17 mouse cellular contexts compared by ENCODE assay signal in genomic region chr5:148216786-148217185, GRCm38 (mm10).
DNase-seq lines count a peak whose midpoint lies in the region; ATAC-seq and TF ChIP-seq lines count a peak whose summit lies in the region.
"Had no signal": no experiment of that assay in that cellular context is flagged by ENCODE, and none has a peak within 500 bp of the region (broad histone marks: within the 10 kb centered on the region; RNA-seq: fewer than 3 reads in every experiment).

No protein-coding gene starts in this region.

- H3K27me3 ChIP-seq in lung, embryonic 14.5 days (ENCODE audit: insufficient read depth, low read length) = no peaks in the 10 kb centered on the region
- H3K27me3 ChIP-seq in heart, embryonic 16.5 days (ENCODE audit: control insufficient read depth, insufficient read depth, low read length) = no peaks in the 10 kb centered on the region
- no peaks in the 10 kb centered on the region for H3K27me3 ChIP-seq in liver, postnatal 0 days (ENCODE audit: insufficient read depth, low read length)
- H3K27me3 ChIP-seq: embryonic facial prominence, embryonic 12.5 days; forebrain, embryonic 12.5 days; hindbrain, embryonic 13.5 days had no signal

- H3K4me2 ChIP-seq in lung, embryonic 14.5 days = no peak overlapping the region
- no peak overlapping the region for H3K4me2 ChIP-seq in heart, embryonic 16.5 days (ENCODE audit: low read depth, low read length)
- no peak overlapping the region for H3K4me2 ChIP-seq in liver, postnatal 0 days (ENCODE audit: low read depth, low read length)
- H3K4me2 ChIP-seq: embryonic facial prominence, embryonic 12.5 days; forebrain, embryonic 12.5 days; hindbrain, embryonic 13.5 days had no signal

- DNase-seq in heart, adult 11 months = peak; percentile 85
- no peak for DNase-seq in heart, postnatal 25 days (ENCODE audit: low spot score)
- DNase-seq in lung, embryonic 14.5 days = peak; percentile 7
- DNase-seq in lung, adult 18-20 months = no peak
- peak; percentile 41 for DNase-seq in heart, postnatal 4 days
- DNase-seq in liver, postnatal 0 days = no peak
- DNase-seq: adrenal gland, postnatal 10 days; cerebellum, adult 11 months; cerebellum, adult 8-10 months; cerebellum, postnatal 25 days; forebrain, postnatal 0 days; gastrocnemius, postnatal 14 days had no signal

- no peak for ATAC-seq in lung, embryonic 14.5 days (ENCODE audit: insufficient read depth)
- ATAC-seq in heart, embryonic 16.5 days (replicated peaks; ENCODE audit: extremely low read depth, insufficient read depth, low FRiP score) = peak; percentile 79
- ATAC-seq in liver, postnatal 0 days = no peak
- ATAC-seq: forebrain, postnatal 0 days; hindbrain, postnatal 0 days had no signal

- no peak for TF ChIP-seq EP300 in liver, postnatal 0 days (IDR thresholded peaks at IDR 0.05; ENCODE audit: low read depth)

- intact Hi-C loops in heart, postnatal 25 days (cut with DNase I) = no loop called here

- H3K4me1 ChIP-seq in lung, embryonic 14.5 days (ENCODE audit: insufficient read depth) = no peaks in the 10 kb centered on the region
- no peaks in the 10 kb centered on the region for H3K4me1 ChIP-seq in heart, embryonic 16.5 days (ENCODE audit: control insufficient read depth, insufficient read depth, low read length)
- H3K4me1 ChIP-seq in liver, postnatal 0 days (ENCODE audit: insufficient read depth) = no peaks in the 10 kb centered on the region
- H3K4me1 ChIP-seq: embryonic facial prominence, embryonic 12.5 days; forebrain, embryonic 12.5 days had no signal

- H3K9me3 ChIP-seq in lung, embryonic 14.5 days (ENCODE audit: low read depth, low read length) = no peaks in the 10 kb centered on the region
- H3K9me3 ChIP-seq in heart, embryonic 16.5 days (replicated peaks; ENCODE audit: control insufficient read depth, low read length) = no peaks in the 10 kb centered on the region
- H3K9me3 ChIP-seq in liver, postnatal 0 days (ENCODE audit: low read length) = no peaks in the 10 kb centered on the region; the same call in 1 of the 2 replicates
- H3K9me3 ChIP-seq: embryonic facial prominence, embryonic 12.5 days; forebrain, embryonic 12.5 days had no signal

- 66% methylated on average over 8 of the region's 8 CpGs for WGBS in lung, embryonic 14.5 days
- WGBS in heart, embryonic 16.5 days = 60% methylated on average over 8 of the region's 8 CpGs
- WGBS in liver, postnatal 0 days (ENCODE audit: insufficient replicate concordance) = 78% methylated on average over 8 of the region's 8 CpGs

- no peak for TF ChIP-seq CTCF in lung, embryonic 14.5 days (IDR thresholded peaks at IDR 0.05; ENCODE audit: low read depth)
- no peak for TF ChIP-seq CTCF in liver, postnatal 0 days (IDR thresholded peaks at IDR 0.05; ENCODE audit: low read depth)

- no peaks in the 10 kb centered on the region for H3K36me3 ChIP-seq in lung, embryonic 14.5 days (ENCODE audit: insufficient read depth)
- no peaks in the 10 kb centered on the region for H3K36me3 ChIP-seq in heart, embryonic 16.5 days (ENCODE audit: control insufficient read depth, insufficient read depth)
- H3K36me3 ChIP-seq in liver, postnatal 0 days (replicated peaks; ENCODE audit: insufficient read depth, low read length) = no peaks in the 10 kb centered on the region
- H3K36me3 ChIP-seq: embryonic facial prominence, embryonic 12.5 days; forebrain, embryonic 12.5 days; hindbrain, embryonic 13.5 days had no signal

- H3K27ac ChIP-seq in lung, embryonic 14.5 days (ENCODE audit: low read depth) = no peak overlapping the region
- H3K27ac ChIP-seq in heart, embryonic 16.5 days (ENCODE audit: low read length) = no peak overlapping the region
- no peak overlapping the region for H3K27ac ChIP-seq in liver, postnatal 0 days (ENCODE audit: low read depth)
- H3K27ac ChIP-seq: embryonic facial prominence, embryonic 12.5 days; forebrain, embryonic 12.5 days; hindbrain, embryonic 13.5 days; hindbrain, postnatal 0 days had no signal

- H3K9ac ChIP-seq in lung, embryonic 14.5 days = no peak overlapping the region
- H3K9ac ChIP-seq in heart, embryonic 16.5 days (ENCODE audit: low read length) = no peak overlapping the region
- no peak overlapping the region for H3K9ac ChIP-seq in liver, postnatal 0 days (replicated peaks)
- H3K9ac ChIP-seq: embryonic facial prominence, embryonic 12.5 days; forebrain, embryonic 12.5 days; forebrain, postnatal 0 days; hindbrain, embryonic 13.5 days had no signal

- no peak overlapping the region for H3K4me3 ChIP-seq in lung, embryonic 14.5 days (ENCODE audit: low read depth, low read length)
- no peak overlapping the region for H3K4me3 ChIP-seq in heart, embryonic 16.5 days (ENCODE audit: low read length)
- no peak overlapping the region for H3K4me3 ChIP-seq in liver, postnatal 0 days (ENCODE audit: low read depth, low read length)
- H3K4me3 ChIP-seq: embryonic facial prominence, embryonic 12.5 days; forebrain, embryonic 12.5 days; hindbrain, embryonic 13.5 days had no signal

Comparison
In these comparisons a context has a peak if more than half of its experiments do, and no peak if none do; other contexts are left out.
1. DNase-seq: peak in heart, adult 11 months (single experiment), lung, embryonic 14.5 days (single experiment) and heart, postnatal 4 days (single experiment); none in heart, postnatal 25 days (single experiment), lung, adult 18-20 months (0 of 2) and liver, postnatal 0 days (single experiment).